Mouse (Mus musculus): ENCODE measurements around the gene Slc24a1. TPM values are rescaled to one million over a fixed set of nuclear protein-coding genes. Genes with fewer than 3 reads are reported as not detected.

Slc24a1 gene
- polyA plus RNA-seq, 1 experiment from 2014 or later = not detected

DNA sequence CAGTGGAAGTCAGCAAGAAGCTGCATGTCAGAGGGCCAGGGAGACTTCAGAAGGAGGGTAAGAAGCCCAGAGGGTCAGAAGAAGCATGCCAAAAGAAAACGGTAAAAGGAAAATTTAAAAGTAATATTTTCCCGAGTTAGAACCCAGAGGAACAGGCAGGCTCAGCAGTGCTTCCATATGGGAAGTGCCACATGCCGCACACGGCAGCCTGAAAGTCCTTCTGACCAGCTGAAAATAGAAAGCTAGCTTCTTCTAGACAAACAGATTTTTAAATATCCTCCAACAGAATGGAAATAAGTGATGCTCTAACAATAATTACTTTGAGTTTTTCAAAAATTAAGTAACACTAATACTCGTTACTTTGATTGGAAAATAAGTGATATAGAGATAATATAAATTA is 65.4 kb downstream of the Slc24a1 start:
- 78% methylated on average over 5 of the region's 5 CpGs for WGBS
- ATAC-seq (ENCODE audit: low FRiP score, low TSS enrichment) = no peak

More for the DNA sequence above, 65.4 kb downstream of the Slc24a1 start:
- H3K9me3 ChIP-seq (ENCODE audit: low read length) = no peaks in the 10 kb centered on the region
- no peaks in the 10 kb centered on the region for H3K36me3 ChIP-seq (ENCODE audit: insufficient read depth, low read length)
- no peaks in the 10 kb centered on the region for H3K27me3 ChIP-seq (ENCODE audit: insufficient read depth, low read length)
- H3K4me2 ChIP-seq (replicated peaks; ENCODE audit: low read depth, low read length) = no peak overlapping the region
- H3K27ac ChIP-seq (ENCODE audit: low read length) = no peak overlapping the region
- H3K4me1 ChIP-seq (ENCODE audit: insufficient read depth, low read length) = no peaks in the 10 kb centered on the region
- H3K9ac ChIP-seq (replicated peaks; ENCODE audit: low read length) = no peak overlapping the region
- H3K4me3 ChIP-seq (ENCODE audit: low read length) = no peak overlapping the region

Small RNAs within 50 kb of the gene (microRNA-seq; reads per million reads assigned to microRNA genes)
- not detected for gene Gm25640

Other genes with a start within 250 kb of the Slc24a1 start
- gene Rab11a, start 213.8 kb downstream of the Slc24a1 start, polyA plus RNA-seq (2015; fragmentation: Nextera tagmentation; extraction: Ambion mirVana) = 632 and 680 TPM in 2 replicates
- gene Dennd4a, start 140.3 kb downstream of the Slc24a1 start, polyA plus RNA-seq (2015; fragmentation: Nextera tagmentation; extraction: Ambion mirVana) = 5.0 and 5.2 TPM in 2 replicates
- 59.8 and 66.8 TPM in 2 replicates for gene Ints14, start 9.3 kb upstream of the Slc24a1 start, polyA plus RNA-seq (2015; fragmentation: Nextera tagmentation; extraction: Ambion mirVana)
- gene Hacd3, start 70.1 kb upstream of the Slc24a1 start, polyA plus RNA-seq (2015; fragmentation: Nextera tagmentation; extraction: Ambion mirVana) = 91.8 and 97.9 TPM in 2 replicates
- gene Dpp8, start 80.8 kb upstream of the Slc24a1 start, polyA plus RNA-seq (2015; fragmentation: Nextera tagmentation; extraction: Ambion mirVana) = 37.7 and 39.5 TPM in 2 replicates
- gene Igdcc4, start 149.9 kb upstream of the Slc24a1 start, polyA plus RNA-seq (2015; fragmentation: Nextera tagmentation; extraction: Ambion mirVana) = 10.9 and 12.0 TPM in 2 replicates
- 3.2 and 3.3 TPM in 2 replicates for gene Igdcc3, start 189.6 kb upstream of the Slc24a1 start, polyA plus RNA-seq (2015; fragmentation: Nextera tagmentation; extraction: Ambion mirVana)
- 7.4 and 8.6 TPM in 2 replicates for gene Parp16, start 243.7 kb upstream of the Slc24a1 start, polyA plus RNA-seq (2015; fragmentation: Nextera tagmentation; extraction: Ambion mirVana)